Mouse (Mus musculus) embryonic facial prominence, embryonic 13.5 days (tissue): Measurements from ENCODE around the gene Cables2. TPM values are rescaled to one million over a fixed set of nuclear protein-coding genes. Genes with fewer than 3 reads are reported as not detected.

Source experiments
- ATAC-seq: fragments of 200-750 bp; cut with Nextera tagmentation; 2 replicates; pipeline ENCODE4 v1.8.0; 2017; ENCODE audit warnings: low read depth; ENCODE audit not compliant: insufficient number of reproducible peaks, insufficient read depth, low FRiP score, low TSS enrichment
- H3K27ac ChIP-seq: fragments of 300-500 bp; sonication (generic); 2 replicates; pipeline ENCODE4 v1.5.1; 2015; ENCODE audit warnings: moderate library complexity, mild to moderate bottlenecking, inconsistent platforms
- H3K27me3 ChIP-seq: fragments of 300-500 bp; sonication (generic); 2 replicates; pipeline ENCODE4 v1.6.1; 2015; ENCODE audit warnings: mild to moderate bottlenecking, inconsistent platforms
- H3K36me3 ChIP-seq: fragments of 300-500 bp; sonication (generic); 2 replicates; pipeline ENCODE4 v1.6.1; 2015; ENCODE audit warnings: mild to moderate bottlenecking, inconsistent platforms
- H3K4me1 ChIP-seq: fragments of 300-500 bp; sonication (generic); 2 replicates; pipeline ENCODE4 v1.6.1; 2015; ENCODE audit warnings: inconsistent platforms
- H3K4me2 ChIP-seq: fragments of 300-500 bp; sonication (generic); 2 replicates; pipeline ENCODE4 v1.6.1; 2015; ENCODE audit warnings: moderate library complexity, mild to moderate bottlenecking, inconsistent platforms
- H3K4me3 ChIP-seq: fragments of 300-500 bp; sonication (generic); 2 replicates; pipeline ENCODE4 v1.5.1; 2015; ENCODE audit warnings: mild to moderate bottlenecking, inconsistent platforms
- H3K9ac ChIP-seq: fragments of 300-500 bp; sonication (generic); 2 replicates; pipeline ENCODE4 v1.6.1; 2015; ENCODE audit warnings: mild to moderate bottlenecking, inconsistent platforms
- H3K9me3 ChIP-seq: fragments of 300-500 bp; sonication (generic); 2 replicates; pipeline ENCODE4 v1.6.1; 2016; ENCODE audit warnings: inconsistent platforms
- WGBS: fragments of 180-500 bp; shearing (Covaris S2); methylation state at CpG from one replicate; pipeline ENCODE4 v1.1.7; 2015; ENCODE audit warnings: mixed read lengths; 5-methylcytosine and 5-hydroxymethylcytosine counted together
- polyA plus RNA-seq: library from polyadenylated mRNA; unstranded; fragments of >200 nt; fragmentation: Nextera tagmentation; extraction: Ambion mirVana; gene quantifications from 2 replicates; pipeline ENCODE4 v1.2.1, GENCODE M21; 2015

Gene Cables2
- 11.6 and 14.6 TPM in 2 replicates for polyA plus RNA-seq

DNA sequence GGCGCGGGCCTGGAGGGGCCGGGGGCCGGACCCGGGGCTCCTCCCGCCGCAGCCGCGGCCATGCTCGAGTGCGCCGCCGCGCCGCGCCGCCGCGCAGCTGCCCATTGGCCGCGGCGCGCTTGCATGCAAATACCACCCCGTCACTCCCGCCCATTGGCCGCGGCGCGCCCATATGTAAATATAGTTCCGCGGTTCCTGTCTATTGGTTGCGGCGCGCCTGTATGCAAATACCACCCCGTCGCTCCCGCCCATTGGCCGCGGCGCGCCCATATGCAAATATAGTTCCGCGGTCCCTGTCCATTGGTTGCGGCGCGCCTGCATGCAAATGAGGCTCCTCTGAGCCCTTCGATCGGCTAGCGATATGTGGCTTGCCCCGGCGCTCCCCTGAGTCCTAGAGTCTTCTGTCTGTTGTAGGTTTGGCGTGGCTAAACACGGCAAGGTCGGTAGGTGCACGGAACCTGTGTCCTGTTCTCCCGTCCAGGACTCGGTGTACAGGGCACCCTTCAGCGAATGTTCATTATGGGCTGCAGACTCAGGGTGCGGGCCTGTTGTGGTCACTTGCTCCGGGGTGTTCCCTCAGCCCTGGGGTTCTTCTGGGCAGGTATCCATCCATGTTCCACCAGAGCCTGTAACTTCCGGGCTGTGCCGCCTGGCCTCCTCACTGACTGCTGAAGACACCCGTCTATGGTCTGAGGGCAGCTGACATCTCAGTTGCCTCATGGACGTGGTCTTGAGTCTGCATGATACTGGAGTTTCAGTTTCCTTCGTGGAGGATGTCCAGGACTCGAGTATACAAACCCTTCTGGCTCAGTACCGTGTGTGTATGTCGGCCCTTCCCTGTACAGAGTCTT, at the start of gene Cables2:
Gene Cables2, minus strand, starts transcription at position 103 of the 851 bp plus-strand sequence.
- WGBS = 7% methylated on average over 63 of the region's 68 CpGs
- Histone ChIP-seq H3K27ac (0 out of 2 replicates have a peak within 1 kb of the TSS, but pooled peaks have one; percentile 51), H3K9me3 (no peaks in the 10 kb centered on the region), H3K4me1 (peaks cover 38% of the 10 kb centered on the region), H3K4me3 (peak within 1 kb of the TSS; percentile 93), H3K27me3 (peaks cover 5% of the 10 kb centered on the region; the same call in 1 of the 2 replicates), H3K4me2 (peak within 1 kb of the TSS; percentile 92), H3K36me3 (peaks cover 21% of the 10 kb centered on the region), H3K9ac (peak within 1 kb of the TSS; percentile 96)
- ATAC-seq = peak; percentile 92

DNA sequence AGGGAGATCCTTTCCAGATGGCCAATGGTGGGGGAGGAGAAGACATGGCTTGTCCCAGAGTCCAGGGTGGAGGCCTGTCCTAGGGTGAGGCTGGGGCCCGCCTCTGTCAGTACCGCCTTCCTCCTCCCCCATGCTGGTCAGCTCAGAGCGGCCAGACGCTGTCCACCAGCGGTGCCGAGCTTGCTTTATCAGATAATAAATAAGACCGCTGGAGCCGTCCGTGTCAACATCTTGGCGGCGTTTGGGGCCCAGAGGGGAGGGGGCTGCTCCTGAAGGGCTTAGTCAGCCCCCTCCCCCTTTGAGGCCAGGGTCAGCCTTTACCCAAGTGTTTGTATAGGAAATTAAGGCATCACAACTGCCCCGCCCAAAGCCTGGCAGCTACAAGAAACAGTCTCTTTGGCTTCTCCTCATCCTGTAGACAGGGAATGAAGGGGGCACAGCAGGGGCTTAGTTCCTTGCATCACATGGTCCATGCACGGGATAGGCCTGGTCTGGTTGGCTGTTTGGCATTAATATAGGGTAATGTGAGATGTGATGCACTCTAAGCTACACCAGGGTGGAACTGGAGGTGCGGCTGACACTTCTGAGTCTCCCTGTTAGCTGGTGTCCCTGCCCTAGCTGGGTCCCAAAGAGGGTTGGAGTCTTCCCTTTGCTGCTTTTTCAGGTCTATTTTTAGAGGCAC, 49.5 kb upstream of the Cables2 start:
- Histone ChIP-seq H3K4me3 (no peak overlapping the region), H3K36me3 (no peaks in the 10 kb centered on the region), H3K27me3 (0 out of 2 replicates have a peak, but pooled peaks cover 5% of the 10 kb centered on the region), H3K4me1 (peaks cover 7% of the 10 kb centered on the region; the same call in 1 of the 2 replicates), H3K9me3 (no peaks in the 10 kb centered on the region), H3K27ac (no peak overlapping the region), H3K9ac (no peak overlapping the region), H3K4me2 (no peak overlapping the region)
- 29% methylated on average over 14 of the region's 14 CpGs for WGBS
- no peak for ATAC-seq

DNA sequence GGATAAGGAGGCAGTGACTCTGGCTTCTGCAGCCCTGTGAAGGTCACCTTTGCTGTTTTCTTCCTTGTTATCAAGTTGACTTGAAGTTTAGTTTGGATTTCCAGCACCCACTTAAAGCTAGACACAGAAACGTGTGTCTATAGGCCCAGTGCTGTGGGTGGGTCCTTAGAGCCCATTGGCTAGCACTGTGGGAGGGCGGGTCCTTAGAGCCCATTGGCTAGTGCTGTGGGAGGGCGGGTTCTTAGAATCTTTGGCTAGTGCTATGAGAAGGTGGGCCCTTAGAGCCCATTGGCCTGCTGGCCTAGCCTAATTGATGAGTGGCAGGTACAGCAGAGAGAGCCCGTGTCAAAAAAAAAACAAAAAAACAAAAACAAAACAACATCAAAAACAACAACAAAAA, 46.9 kb upstream of the Cables2 start:
- no peak overlapping the region for H3K4me2 ChIP-seq
- ATAC-seq = no peak

DNA sequence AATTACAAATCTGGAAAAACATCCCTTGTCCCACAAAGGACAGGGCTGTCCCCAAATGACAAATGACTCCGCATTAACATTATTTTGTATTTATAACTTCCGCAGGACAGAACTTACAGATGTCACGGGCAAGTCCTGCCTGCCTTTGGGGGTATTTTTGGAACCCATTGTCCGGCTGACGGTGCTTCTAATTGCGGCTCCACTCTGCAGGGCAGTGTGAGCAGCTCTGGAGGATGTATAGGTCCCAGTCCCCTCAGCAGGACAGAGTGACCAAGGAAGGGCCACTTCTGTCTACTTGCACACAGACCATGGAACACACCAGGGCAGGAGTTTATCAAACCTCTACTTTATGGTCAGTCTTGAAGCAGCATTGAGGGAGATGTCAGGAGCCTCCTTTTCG, 44.3 kb upstream of the Cables2 start:
- H3K4me1 ChIP-seq = peaks cover 2% of the 10 kb centered on the region; the same call in 1 of the 2 replicates
- H3K27ac ChIP-seq = no peak overlapping the region
- no peak for ATAC-seq
- H3K9ac ChIP-seq = no peak overlapping the region
- H3K4me2 ChIP-seq = no peak overlapping the region
- no peaks in the 10 kb centered on the region for H3K27me3 ChIP-seq
- no peaks in the 10 kb centered on the region for H3K36me3 ChIP-seq
- 80% methylated on average over 7 of the region's 7 CpGs for WGBS
- no peaks in the 10 kb centered on the region for H3K9me3 ChIP-seq
- no peak overlapping the region for H3K4me3 ChIP-seq

More for the DNA sequence above, 46.9 kb upstream of the Cables2 start:
- Histone ChIP-seq H3K27me3 (no peaks in the 10 kb centered on the region), H3K27ac (no peak overlapping the region), H3K4me3 (no peak overlapping the region), H3K36me3 (no peaks in the 10 kb centered on the region), H3K4me1 (peaks cover 7% of the 10 kb centered on the region; the same call in 1 of the 2 replicates), H3K9ac (no peak overlapping the region), H3K9me3 (no peaks in the 10 kb centered on the region)
- WGBS = 68% methylated on average over 4 of the region's 4 CpGs

DNA sequence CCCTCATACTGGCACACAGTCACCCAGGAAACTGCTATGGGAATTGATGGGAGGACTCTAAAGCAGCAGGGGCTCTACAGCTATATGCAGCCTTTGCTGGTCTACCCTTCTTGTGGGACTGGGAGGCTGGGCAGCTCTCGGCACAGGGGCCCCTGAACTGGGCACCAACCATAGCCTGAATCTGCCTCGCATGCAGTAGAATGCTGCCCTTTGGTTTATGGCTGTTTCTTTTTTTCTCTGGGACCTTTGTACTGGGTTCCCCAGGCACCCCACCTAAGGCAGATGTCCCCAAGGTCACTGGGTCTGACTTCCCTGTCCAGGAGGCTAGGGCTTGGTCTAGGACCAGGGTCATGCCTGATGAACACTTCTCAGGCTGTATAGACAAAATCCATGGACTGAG, 41.0 kb upstream of the Cables2 start:
- ATAC-seq = no peak

DNA sequence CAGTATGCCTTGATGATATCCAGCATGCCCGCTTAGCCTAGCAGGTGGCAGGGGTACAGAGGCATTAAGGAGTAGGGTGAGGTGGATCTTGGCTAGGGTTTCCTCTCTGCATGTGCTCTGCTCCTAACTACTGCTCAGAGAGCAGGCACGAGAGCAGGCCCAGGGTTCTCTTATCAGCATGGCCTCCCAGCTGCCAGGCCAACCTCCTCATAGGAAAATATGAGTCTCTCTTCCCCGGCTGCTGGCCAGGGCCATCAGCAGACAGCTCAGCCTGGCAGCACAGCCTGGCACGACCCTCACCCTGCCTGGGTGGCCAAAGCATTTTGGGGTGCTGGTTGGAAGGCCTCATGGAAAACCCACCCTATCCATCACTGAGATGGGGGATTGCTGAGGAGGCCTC, 37.9 kb upstream of the Cables2 start:
- no peak overlapping the region for H3K4me2 ChIP-seq
- no peak for ATAC-seq
- 83% methylated on average over 4 of the region's 4 CpGs for WGBS

More for the DNA sequence above, 41.0 kb upstream of the Cables2 start:
- 73% methylated on average over 2 of the region's 2 CpGs for whole genome bisulfite sequencing
- Histone ChIP-seq H3K27me3 (no peaks in the 10 kb centered on the region), H3K36me3 (no peaks in the 10 kb centered on the region), H3K4me2 (no peak overlapping the region), H3K4me1 (no peaks in the 10 kb centered on the region), H3K9me3 (no peaks in the 10 kb centered on the region), H3K27ac (no peak overlapping the region), H3K9ac (no peak overlapping the region), H3K4me3 (no peak overlapping the region)

DNA sequence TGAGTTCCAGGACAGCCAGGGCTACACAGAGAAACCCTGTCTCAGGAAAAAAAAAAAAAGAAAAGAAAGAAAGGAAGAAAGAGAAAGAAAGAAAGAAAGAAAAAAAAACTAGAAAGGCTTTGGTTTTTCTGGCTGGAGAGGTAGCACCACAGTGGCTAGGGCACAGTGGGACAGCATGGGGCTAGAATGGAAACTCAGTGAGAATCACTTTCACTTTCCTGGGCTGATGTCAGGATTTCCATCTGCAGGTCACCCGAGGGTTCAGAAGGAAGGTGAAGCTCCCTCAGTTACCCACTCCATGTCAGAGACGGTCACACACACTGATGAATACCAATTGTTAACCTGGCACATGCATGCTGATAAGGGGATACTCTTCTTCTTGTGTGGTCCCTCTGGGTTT, 34.4 kb upstream of the Cables2 start:
- Histone ChIP-seq H3K9me3 (peaks cover 2% of the 10 kb centered on the region; the same call in 1 of the 2 replicates), H3K27me3 (no peaks in the 10 kb centered on the region), H3K27ac (no peak overlapping the region), H3K4me1 (no peaks in the 10 kb centered on the region), H3K36me3 (no peaks in the 10 kb centered on the region), H3K4me2 (no peak overlapping the region), H3K4me3 (no peak overlapping the region), H3K9ac (no peak overlapping the region)
- ATAC-seq = no peak
- 72% methylated on average over 2 of the region's 2 CpGs for WGBS

More for the DNA sequence above, 37.9 kb upstream of the Cables2 start:
- Histone ChIP-seq H3K27ac (no peak overlapping the region), H3K27me3 (no peaks in the 10 kb centered on the region), H3K9me3 (no peaks in the 10 kb centered on the region), H3K9ac (no peak overlapping the region), H3K4me3 (no peak overlapping the region), H3K36me3 (no peaks in the 10 kb centered on the region), H3K4me1 (no peaks in the 10 kb centered on the region)

DNA sequence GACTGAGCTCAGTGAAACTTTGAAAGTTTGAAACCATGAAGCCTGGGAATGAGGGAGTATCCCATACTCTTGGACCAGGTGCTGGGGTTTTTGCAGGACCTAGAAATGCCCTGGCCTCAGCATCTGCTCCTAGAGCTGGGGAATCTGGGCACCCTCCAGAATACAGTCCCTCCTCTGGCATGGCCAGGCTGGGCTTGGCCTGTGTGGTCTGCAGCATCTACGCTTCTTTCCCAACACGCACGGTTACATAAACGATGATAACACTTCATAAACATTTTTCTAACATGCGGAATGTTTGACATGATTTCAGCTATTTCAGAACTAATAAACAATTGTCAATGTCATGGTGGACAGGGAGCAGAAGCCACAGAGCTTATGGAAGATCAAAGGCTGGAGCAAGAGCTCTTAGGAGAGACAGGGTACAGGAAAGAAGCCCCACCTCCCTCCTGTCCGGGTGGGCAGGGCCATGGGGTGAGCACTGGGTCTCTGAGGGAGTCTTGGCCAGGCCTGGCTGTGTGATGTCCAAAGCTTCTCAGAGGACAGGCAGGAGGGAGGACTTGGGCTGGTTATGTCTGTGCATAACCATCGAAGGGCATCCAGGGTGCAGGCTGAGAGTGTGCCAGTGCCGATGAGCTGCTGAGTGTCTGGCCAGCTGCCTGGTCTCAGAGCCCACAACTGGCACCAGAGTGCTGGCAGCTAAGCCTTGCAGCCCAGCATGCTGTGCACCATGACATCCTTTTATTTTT, 33.3 kb upstream of the Cables2 start:
- H3K9me3 ChIP-seq = peaks cover 2% of the 10 kb centered on the region; the same call in 1 of the 2 replicates
- no peak overlapping the region for H3K27ac ChIP-seq
- no peak for ATAC-seq
- H3K4me1 ChIP-seq = no peaks in the 10 kb centered on the region
- no peak overlapping the region for H3K4me3 ChIP-seq
- WGBS = 83% methylated on average over 8 of the region's 8 CpGs
- no peak overlapping the region for H3K4me2 ChIP-seq
- H3K27me3 ChIP-seq = no peaks in the 10 kb centered on the region
- no peaks in the 10 kb centered on the region for H3K36me3 ChIP-seq
- no peak overlapping the region for H3K9ac ChIP-seq

DNA sequence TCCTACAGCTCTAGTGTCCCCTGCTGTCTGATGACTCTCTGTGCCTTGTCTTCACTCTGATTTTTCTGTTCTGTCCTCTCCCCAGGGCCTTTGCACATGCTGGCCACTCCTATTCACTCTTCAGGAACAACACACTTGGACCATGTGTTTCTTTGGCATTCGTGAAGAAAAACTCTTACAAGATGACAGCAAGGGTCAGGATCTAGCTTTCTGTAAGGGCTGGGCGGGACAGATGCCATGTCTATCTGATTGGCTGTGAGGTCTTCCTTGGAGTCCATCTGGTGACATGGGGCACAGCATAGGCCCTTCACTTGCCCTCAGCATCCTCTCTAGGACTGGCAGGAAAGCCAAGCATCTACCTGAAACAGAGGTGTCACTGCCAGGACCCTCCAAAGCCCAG, 32.7 kb upstream of the Cables2 start:
- ATAC-seq = no peak
- Histone ChIP-seq H3K36me3 (no peaks in the 10 kb centered on the region), H3K4me1 (no peaks in the 10 kb centered on the region), H3K9ac (no peak overlapping the region), H3K27me3 (no peaks in the 10 kb centered on the region), H3K9me3 (peaks cover 2% of the 10 kb centered on the region; the same call in 1 of the 2 replicates), H3K27ac (no peak overlapping the region), H3K4me3 (no peak overlapping the region), H3K4me2 (no peak overlapping the region)
- WGBS = 81% methylated on average over 2 of the region's 2 CpGs

DNA sequence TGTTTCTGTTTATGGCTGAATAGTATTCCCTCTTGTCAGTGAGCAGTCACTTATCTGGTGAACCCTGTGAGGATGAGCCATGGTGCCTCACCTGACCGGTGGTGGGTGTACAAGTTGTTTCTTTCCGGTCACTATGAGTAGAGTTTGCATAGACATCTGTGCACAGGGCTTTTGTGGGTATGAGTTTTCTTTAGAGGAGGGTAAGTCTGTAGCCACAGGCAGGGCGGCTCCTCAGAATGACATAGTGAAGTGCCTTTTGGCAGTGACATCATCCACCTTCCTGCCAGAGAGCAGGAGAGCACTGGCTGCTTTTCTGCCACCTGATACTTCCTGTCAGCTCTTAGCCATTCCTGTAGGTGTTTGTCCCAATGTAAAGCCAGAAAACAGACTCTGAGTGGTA, 32.2 kb upstream of the Cables2 start:
- ATAC-seq = no peak
- Histone ChIP-seq H3K27me3 (no peaks in the 10 kb centered on the region), H3K4me2 (no peak overlapping the region), H3K4me1 (no peaks in the 10 kb centered on the region), H3K9ac (no peak overlapping the region), H3K9me3 (peaks cover 2% of the 10 kb centered on the region; the same call in 1 of the 2 replicates), H3K4me3 (no peak overlapping the region), H3K27ac (no peak overlapping the region), H3K36me3 (no peaks in the 10 kb centered on the region)
- WGBS = 82% methylated on average over 3 of the region's 3 CpGs

DNA sequence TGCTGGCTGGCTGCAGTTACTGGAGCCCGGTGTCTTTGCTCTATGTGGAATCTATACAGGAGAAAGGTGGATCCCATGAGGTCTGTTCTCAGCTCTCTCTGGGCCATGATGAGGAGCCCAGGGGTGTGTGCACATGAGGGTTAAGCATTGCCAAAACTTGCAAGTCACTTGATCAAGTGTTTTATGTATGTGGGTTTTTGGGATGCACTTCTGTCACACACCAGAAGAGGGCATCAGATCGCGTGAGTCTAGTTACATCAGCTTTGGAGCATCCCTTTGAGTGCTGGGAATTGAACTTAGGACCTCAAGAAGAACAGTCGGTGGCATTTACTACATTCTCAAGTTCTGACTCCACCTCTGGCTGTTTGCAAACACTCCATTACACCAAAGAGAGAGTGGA, 31.3 kb upstream of the Cables2 start:
- H3K4me3 ChIP-seq = no peak overlapping the region
- peaks cover 2% of the 10 kb centered on the region; the same call in 1 of the 2 replicates for H3K9me3 ChIP-seq
- H3K9ac ChIP-seq = no peak overlapping the region
- no peak for ATAC-seq
- H3K4me2 ChIP-seq = no peak overlapping the region
- H3K27me3 ChIP-seq = no peaks in the 10 kb centered on the region
- H3K36me3 ChIP-seq = no peaks in the 10 kb centered on the region
- no peaks in the 10 kb centered on the region for H3K4me1 ChIP-seq
- H3K27ac ChIP-seq = no peak overlapping the region
- WGBS = 51% methylated on average over 4 of the region's 4 CpGs
